Mouse (Mus musculus) cerebellum, adult 2 months (tissue): Measurements from ENCODE around the gene Gab1.

Source experiments
- CTCF ChIP-seq: fragments of 200-500 bp; IDR thresholded peaks from 2 replicates; pipeline ENCODE4 v1.5.1; 2011; ENCODE audit warnings: low read depth, mild to moderate bottlenecking, control low read depth, low read length, moderate library complexity, borderline replicate concordance; ENCODE audit not compliant: insufficient read depth
- POLR2A ChIP-seq: fragments of 200-500 bp; IDR thresholded peaks from 2 replicates; pipeline ENCODE4 v1.6.1; 2011; ENCODE audit warnings: low read length, control low read depth, borderline replicate concordance; ENCODE audit not compliant: insufficient read depth

DNA sequence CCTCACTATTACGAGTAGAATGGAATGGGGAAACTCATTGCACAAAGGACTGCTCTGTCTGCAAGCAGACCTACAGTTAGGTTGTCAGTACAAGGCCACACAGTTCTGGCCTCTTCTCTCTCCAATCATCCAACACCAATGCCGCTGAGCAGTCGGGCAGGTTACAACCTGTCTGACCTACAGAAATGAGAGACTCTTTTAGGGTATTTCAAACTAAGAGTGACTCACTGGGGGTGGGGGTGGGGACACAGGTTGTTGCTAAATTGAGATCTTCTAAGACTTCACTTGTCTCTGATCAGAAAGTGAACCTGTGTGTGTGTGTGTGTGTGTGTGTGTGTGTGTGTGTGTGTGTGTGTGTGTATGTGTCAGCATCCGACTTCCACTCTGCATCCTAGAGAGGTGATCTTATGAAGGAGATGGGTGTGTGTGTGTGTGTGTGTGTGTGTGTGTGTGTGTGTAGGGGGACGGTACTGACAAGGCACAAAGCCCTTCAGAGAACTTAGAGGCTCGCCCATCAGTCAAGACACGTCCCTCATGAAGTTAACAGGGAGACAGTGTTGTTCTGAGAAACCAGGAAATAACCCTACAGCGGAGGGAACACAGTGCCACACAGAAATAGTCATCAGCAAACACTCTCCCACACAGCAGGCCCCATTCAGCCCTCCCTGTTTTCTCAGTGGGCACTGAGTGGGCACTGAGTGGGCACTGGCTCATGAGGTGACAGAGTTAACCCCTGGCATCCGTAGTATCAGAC is 27.7 kb downstream of the Gab1 start:
- TF ChIP-seq CTCF (no peak), POLR2A (no peak)
